Mouse (Mus musculus): ENCODE data around the gene Cish.

The Cish gene

GRCm38 (mm10) chr9:107313926-107314325 is 18.1 kb downstream of the Cish start:
- DNase-seq (ENCODE audit: low read depth, low spot score), result no peak

GRCm38 (mm10) chr9:107315791-107316190 is 20.0 kb downstream of the Cish start:
- DNase-seq (ENCODE audit: low read depth, low spot score), result no peak

GRCm38 (mm10) chr9:107322461-107323050 is 26.7 kb downstream of the Cish start:
- DNase-seq (ENCODE audit: low read depth, low spot score), result no peak

- peak; percentile 49 for DNase-seq (ENCODE audit: low read depth, low spot score)
Measured at GRCm38 (mm10) chr9:107323558-107323957, 27.7 kb downstream of the Cish start.

GRCm38 (mm10) chr9:107324799-107325561 is 29.2 kb downstream of the Cish start:
- no peak for DNase-seq (ENCODE audit: low read depth, low spot score)

GRCm38 (mm10) chr9:107325904-107326303 is 30.1 kb downstream of the Cish start:
- DNase-seq (ENCODE audit: low read depth, low spot score), result no peak

GRCm38 (mm10) chr9:107327879-107328620 is 32.2 kb downstream of the Cish start:
- DNase-seq (ENCODE audit: low read depth, low spot score), result no peak

GRCm38 (mm10) chr9:107330791-107331190 is 35.0 kb downstream of the Cish start:
- DNase-seq (ENCODE audit: low read depth, low spot score), result no peak

GRCm38 (mm10) chr9:107333686-107334085 is 37.9 kb downstream of the Cish start:
- DNase-seq (ENCODE audit: low read depth, low spot score), result peak; percentile 59

- DNase-seq (ENCODE audit: low read depth, low spot score), result peak; percentile 78
Measured at GRCm38 (mm10) chr9:107334356-107334755, 38.5 kb downstream of the Cish start.

GRCm38 (mm10) chr9:107335046-107335445 is 39.2 kb downstream of the Cish start:
- peak; percentile 72 for DNase-seq (ENCODE audit: low read depth, low spot score)

- peak; percentile 92 for DNase-seq (ENCODE audit: low read depth, low spot score)
Measured at GRCm38 (mm10) chr9:107335909-107336308, 40.1 kb downstream of the Cish start.

- DNase-seq (ENCODE audit: low read depth, low spot score), result no peak
Measured at GRCm38 (mm10) chr9:107336386-107336785, 40.6 kb downstream of the Cish start.

- peak; percentile 89 for DNase-seq (ENCODE audit: low read depth, low spot score)
Measured at GRCm38 (mm10) chr9:107338172-107338883, 42.5 kb downstream of the Cish start, which contains the start of gene Hemk1. TSS of gene Hemk1 (minus strand) at chr9:107338350.

GRCm38 (mm10) chr9:107340267-107340859 is 44.5 kb downstream of the Cish start, which contains the start of gene 6430571L13Rik:
TSS of gene 6430571L13Rik (plus strand) at chr9:107340602.
- peak; percentile 93 for DNase-seq (ENCODE audit: low read depth, low spot score)

- DNase-seq (ENCODE audit: low read depth, low spot score), result no peak
Measured at GRCm38 (mm10) chr9:107340911-107341645, 45.3 kb downstream of the Cish start.

- no peak for DNase-seq (ENCODE audit: low read depth, low spot score)
Measured at GRCm38 (mm10) chr9:107342201-107342709, 46.4 kb downstream of the Cish start.

- no peak for DNase-seq (ENCODE audit: low read depth, low spot score)
Measured at GRCm38 (mm10) chr9:107343146-107343943, 47.5 kb downstream of the Cish start.

- no peak for DNase-seq (ENCODE audit: low read depth, low spot score)
Measured at GRCm38 (mm10) chr9:107344027-107344426, 48.2 kb downstream of the Cish start.
